Mouse (Mus musculus) E14TG2a.4 (cell line): Measurements from ENCODE around the gene Obsl1.

Source experiments
- CTCF ChIP-seq: conservative IDR thresholded peaks from 2 replicates; pipeline ENCODE4 v1.5.1; 2014; ENCODE audit warnings: low read length
- NANOG ChIP-seq: IDR thresholded peaks from 2 replicates; pipeline ENCODE4 v1.6.1; 2014; ENCODE audit warnings: borderline replicate concordance, low read length, mixed read lengths
- POU5F1 ChIP-seq: IDR thresholded peaks from 2 replicates; pipeline ENCODE4 v1.6.1; 2014; ENCODE audit warnings: low read length, borderline replicate concordance

DNA sequence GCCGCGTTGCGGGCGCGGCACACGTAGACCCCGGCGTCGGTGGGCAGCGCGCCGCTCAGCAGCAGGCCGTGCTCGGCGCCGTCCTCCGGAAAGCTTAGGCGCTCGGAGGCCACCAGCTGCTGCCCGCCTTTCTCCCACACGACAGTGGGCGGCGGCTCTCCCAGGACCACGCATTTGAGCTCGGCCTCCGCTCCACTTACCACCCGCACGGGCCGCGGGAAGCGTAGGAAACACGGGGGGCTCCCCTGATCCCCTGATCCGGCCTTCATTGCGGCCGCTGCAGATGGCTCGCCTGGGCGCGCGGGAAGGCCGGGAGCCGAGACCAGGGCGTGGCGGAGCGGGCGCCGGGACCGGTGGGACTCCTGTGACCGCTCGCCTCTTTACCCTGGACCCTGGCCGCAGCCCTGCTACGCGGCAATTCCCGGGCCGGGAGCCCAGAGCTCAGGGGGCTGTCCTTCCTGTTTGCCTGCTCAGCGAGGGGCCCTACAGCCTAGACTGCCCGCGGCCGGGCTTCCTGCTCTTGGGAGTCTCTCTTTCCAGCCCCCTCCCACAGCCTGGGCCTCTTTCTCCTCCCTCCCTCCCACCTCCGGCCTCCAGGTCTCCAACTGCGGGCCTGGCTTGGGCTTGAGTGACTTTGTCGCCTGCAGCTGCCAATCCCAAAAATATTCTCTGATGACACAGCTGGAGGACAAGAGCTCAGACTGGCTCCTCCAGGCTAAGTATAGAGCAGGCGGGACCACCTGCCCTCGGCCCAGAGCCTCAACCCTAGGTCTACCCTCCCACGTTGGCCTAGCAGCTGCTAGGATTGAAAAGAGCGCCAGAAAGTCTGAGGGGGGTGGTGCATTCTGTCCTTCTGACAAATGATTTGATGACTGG lies at the start of gene Obsl1:
- TF ChIP-seq CTCF (no peak), POU5F1 (no peak), NANOG (no peak)
